Mouse (Mus musculus): ENCODE measurements around the gene Myo15b.
A peak's percentile ranks its signal among the peaks of the same experiment; 100 is the strongest.

Gene Myo15b

GRCm38 (mm10) chr11:115858354-115858753, at the start of gene Myo15b:
Gene Myo15b (plus strand): TSS chr11:115858406.
- DNase-seq (ENCODE audit: low spot score), result no peak

GRCm38 (mm10) chr11:115808696-115809310, 49.4 kb upstream of the Myo15b start:
- DNase-seq (ENCODE audit: low spot score), result no peak

GRCm38 (mm10) chr11:115809311-115809781, 48.9 kb upstream of the Myo15b start:
- no peak for DNase-seq (ENCODE audit: low spot score)

- DNase-seq (ENCODE audit: low spot score), result no peak
Measured at GRCm38 (mm10) chr11:115810377-115810776, 47.8 kb upstream of the Myo15b start.

GRCm38 (mm10) chr11:115811381-115812093, 46.7 kb upstream of the Myo15b start:
- no peak for DNase-seq (ENCODE audit: low spot score)

- no peak for DNase-seq (ENCODE audit: low spot score)
Measured at GRCm38 (mm10) chr11:115812095-115812494, 46.1 kb upstream of the Myo15b start.

GRCm38 (mm10) chr11:115812533-115813420, 45.4 kb upstream of the Myo15b start:
- DNase-seq (ENCODE audit: low spot score), result no peak

- DNase-seq (ENCODE audit: low spot score), result peak; percentile 99
Measured at GRCm38 (mm10) chr11:115813507-115814296, 44.5 kb upstream of the Myo15b start, which contains the start of gene Caskin2. Gene Caskin2 (minus strand): TSS chr11:115813639.

- DNase-seq (ENCODE audit: low spot score), result peak; percentile 76
Measured at GRCm38 (mm10) chr11:115814605-115815450, 43.4 kb upstream of the Myo15b start, which contains the start of gene Tsen54. Gene Tsen54 (plus strand): TSS chr11:115814724.

- peak; percentile 36 for DNase-seq (ENCODE audit: low spot score)
Measured at GRCm38 (mm10) chr11:115817331-115817730, 40.9 kb upstream of the Myo15b start.

- DNase-seq (ENCODE audit: low spot score), result no peak
Measured at GRCm38 (mm10) chr11:115819915-115820623, 38.1 kb upstream of the Myo15b start.

- no peak for DNase-seq (ENCODE audit: low spot score)
Measured at GRCm38 (mm10) chr11:115821001-115821400, 37.2 kb upstream of the Myo15b start.

GRCm38 (mm10) chr11:115823774-115824740, 34.1 kb upstream of the Myo15b start, which contains the start of gene Llgl2:
Gene Llgl2 (plus strand): TSS chr11:115824049.
- DNase-seq (ENCODE audit: low spot score), result peak; percentile 75

- no peak for DNase-seq (ENCODE audit: low spot score)
Measured at GRCm38 (mm10) chr11:115824813-115825212, 33.4 kb upstream of the Myo15b start.

- no peak for DNase-seq (ENCODE audit: low spot score)
Measured at GRCm38 (mm10) chr11:115826487-115826886, 31.7 kb upstream of the Myo15b start.

- no peak for DNase-seq (ENCODE audit: low spot score)
Measured at GRCm38 (mm10) chr11:115827624-115828023, 30.6 kb upstream of the Myo15b start.

- no peak for DNase-seq (ENCODE audit: low spot score)
Measured at GRCm38 (mm10) chr11:115829036-115829435, 29.2 kb upstream of the Myo15b start.

GRCm38 (mm10) chr11:115830550-115831325, 27.5 kb upstream of the Myo15b start:
- no peak for DNase-seq (ENCODE audit: low spot score)

All from adipocyte (in vitro differentiated cells).